In the genomic region with DNA sequence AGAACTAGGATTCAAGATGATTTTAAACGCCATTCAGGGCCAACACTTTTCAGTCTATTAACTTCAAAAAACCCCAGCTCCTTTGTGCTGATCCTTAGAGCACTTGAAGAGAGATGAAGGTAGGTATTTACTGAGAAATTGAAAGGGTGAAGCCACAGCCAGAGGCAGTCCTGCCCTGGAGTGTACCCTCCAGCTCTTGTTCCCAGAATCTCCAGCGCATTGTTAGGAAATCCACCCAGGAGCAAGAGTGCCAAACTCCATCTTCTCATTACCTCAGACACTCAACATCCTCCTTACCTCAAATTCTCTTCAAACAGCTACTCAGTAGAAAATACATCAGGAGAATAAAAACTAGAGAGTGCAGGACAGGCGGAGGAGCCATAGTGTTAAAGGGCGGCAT, we compare ENCODE assay signal across 22 mouse cellular contexts. TPM values are rescaled to one million over a fixed set of nuclear protein-coding genes. Genes with fewer than 3 reads are reported as not detected.
"Had no signal": no experiment of that assay in that cellular context is flagged by ENCODE, and none has a peak within 500 bp of the region (broad histone marks: within the 10 kb centered on the region; RNA-seq: fewer than 3 reads in every experiment).

No protein-coding gene starts in this region.

- H3K36me3 ChIP-seq: heart, embryonic 10.5 days; heart, embryonic 12.5 days; hindbrain, embryonic 10.5 days; hindbrain, embryonic 12.5 days; intestine, embryonic 15.5 days; limb, embryonic 13.5 days had no signal

- H3K9ac ChIP-seq: heart, embryonic 12.5 days; hindbrain, embryonic 12.5 days; hindbrain, embryonic 14.5 days; intestine, embryonic 15.5 days; limb, embryonic 13.5 days had no signal

- H3K4me3 ChIP-seq: gastrocnemius, adult 2 months; heart, embryonic 10.5 days; heart, embryonic 12.5 days; hindbrain, embryonic 10.5 days; hindbrain, embryonic 12.5 days; intestine, embryonic 15.5 days; left cerebral cortex, adult 2 months; limb, embryonic 13.5 days had no signal

- ATAC-seq: hindbrain, embryonic 16.5 days had no signal

- H3K27ac ChIP-seq: gastrocnemius, adult 2 months; heart, embryonic 10.5 days; hindbrain, embryonic 10.5 days; hindbrain, embryonic 12.5 days; hindbrain, embryonic 14.5 days; intestine, embryonic 15.5 days; left cerebral cortex, adult 2 months; limb, embryonic 13.5 days had no signal

- H3K4me2 ChIP-seq: heart, embryonic 12.5 days; hindbrain, embryonic 12.5 days; hindbrain, embryonic 14.5 days; intestine, embryonic 15.5 days; limb, embryonic 13.5 days had no signal

- H3K27me3 ChIP-seq: intestine, embryonic 15.5 days; limb, embryonic 13.5 days had no signal

- DNase-seq: gastrocnemius, adult 2 months; gastrocnemius, postnatal 10 days; gastrocnemius, postnatal 25 days; heart, adult 18-20 months; heart, postnatal 10 days; heart, postnatal 4 days; kidney, adult 18-20 months; kidney, adult 8-10 months; kidney, postnatal 10 days; kidney, postnatal 25 days; kidney, postnatal 4 days; layer of hippocampus, adult 9-11 months; left cerebral cortex, postnatal 4 days had no signal

- H3K4me1 ChIP-seq: heart, embryonic 10.5 days; heart, embryonic 12.5 days; intestine, embryonic 15.5 days; limb, embryonic 13.5 days had no signal

- H3K9me3 ChIP-seq: heart, embryonic 10.5 days; hindbrain, embryonic 10.5 days; hindbrain, embryonic 12.5 days; intestine, embryonic 15.5 days had no signal

RNA-seq across cellular contexts. Expression of a gene that starts 35.1 kb away (rescaled TPM):
- total RNA-seq: gastrocnemius, adult 2 months; gastrocnemius, postnatal 25 days had no signal
